Mouse (Mus musculus): ENCODE measurements around the gene Rapgef3.
A peak's percentile ranks its signal among the peaks of the same experiment; 100 is the strongest.

DNA sequence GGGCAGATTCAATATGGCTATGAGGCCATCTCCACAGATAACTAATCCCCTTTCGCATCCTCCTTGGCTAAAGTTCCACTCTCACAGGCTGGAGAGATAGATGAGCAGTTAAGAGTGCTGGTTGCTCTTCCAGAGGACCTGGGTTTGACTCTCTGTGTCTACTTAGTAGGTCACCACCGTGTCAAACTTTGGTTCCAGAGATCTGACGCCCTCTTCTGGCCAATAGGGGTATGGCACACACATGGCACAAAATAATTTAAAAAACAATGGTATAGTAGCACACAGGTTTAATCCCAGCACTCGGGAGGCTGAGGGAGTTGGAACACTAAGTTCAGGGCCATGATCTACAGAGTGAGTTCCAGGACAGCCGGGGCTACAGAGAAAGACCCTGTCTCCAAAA lies 26.5 kb upstream of the Rapgef3 start:
- TF ChIP-seq CTCF (IDR thresholded peaks at IDR 0.05; ENCODE audit: low read depth) (peak; percentile 39), EP300 (IDR thresholded peaks at IDR 0.05; ENCODE audit: low read depth) (no peak)

Measured in heart, postnatal 0 days (tissue).